Mouse (Mus musculus) ES-E14 (cell line): ENCODE measurements around the gene Pm20d2. TPM values are rescaled to one million over a fixed set of nuclear protein-coding genes. Genes with fewer than 3 reads are reported as not detected.

ENCODE experiments used
- DNase-seq: peaks from one replicate; pipeline ENCODE4 v3.0.0-alpha.2; 2013; ENCODE audit warnings: low read depth, low spot score
- H3K27ac ChIP-seq: 2 replicates; pipeline ENCODE4 v1.5.1; 2012; ENCODE audit warnings: low read depth, mild to moderate bottlenecking, low read length, moderate library complexity, mixed read lengths; ENCODE audit not compliant: poor library complexity, insufficient read depth, severe bottlenecking
- H3K36me3 ChIP-seq: 2 replicates; pipeline ENCODE4 v1.6.1; 2012; ENCODE audit warnings: mild to moderate bottlenecking, low read length, moderate library complexity, mixed read lengths; ENCODE audit not compliant: control insufficient read depth, poor library complexity, insufficient read depth, severe bottlenecking
- H3K4me1 ChIP-seq, 2 experiments: fragments of 150-350 bp in 1 of 2; sonication (generic) in 1 of 2; 2 replicates each; pipeline ENCODE4 v1.6.1; 2012; ENCODE audit warnings: low read length in 2 of 2, mild to moderate bottlenecking in 1 of 2, mixed read lengths in 1 of 2; ENCODE audit not compliant: control insufficient read depth in 2 of 2, insufficient read depth in 2 of 2, poor library complexity in 1 of 2
- H3K4me3 ChIP-seq, 2 experiments: fragments of 150-350 bp in 1 of 2; sonication (generic) in 1 of 2; 2 replicates each; pipeline ENCODE4 v1.5.1; 2012; ENCODE audit warnings: low read length in 2 of 2, low read depth in 1 of 2, mild to moderate bottlenecking in 1 of 2, mixed read lengths in 1 of 2; ENCODE audit not compliant: insufficient read depth in 1 of 2, poor library complexity in 1 of 2, severe bottlenecking in 1 of 2
- H3K9ac ChIP-seq: 2 replicates; pipeline ENCODE4 v1.6.1; 2012; ENCODE audit warnings: low read depth, mild to moderate bottlenecking, low read length, mixed read lengths; ENCODE audit not compliant: poor library complexity, insufficient read depth, severe bottlenecking
- H3K9me3 ChIP-seq: fragments of 150-350 bp; sonication (generic); 2 replicates; pipeline ENCODE4 v1.6.1; 2012; ENCODE audit warnings: low read depth, mild to moderate bottlenecking, low read length; ENCODE audit not compliant: control insufficient read depth, insufficient read depth
- CHD2 ChIP-seq: IDR thresholded peaks from 2 replicates; pipeline ENCODE4 v1.6.1; 2014; ENCODE audit warnings: mild to moderate bottlenecking, low read depth, low read length, inconsistent platforms
- HCFC1 ChIP-seq: IDR thresholded peaks from 2 replicates; pipeline ENCODE4 v1.6.1; 2012; ENCODE audit warnings: low read length, inconsistent platforms, borderline replicate concordance; ENCODE audit not compliant: insufficient read depth
- MAFK ChIP-seq: IDR thresholded peaks from 2 replicates; pipeline ENCODE4 v1.6.1; 2014; ENCODE audit warnings: mild to moderate bottlenecking, low read depth, low read length, inconsistent platforms; ENCODE audit not compliant: insufficient read depth
- ZC3H11A ChIP-seq: IDR thresholded peaks from 2 replicates; pipeline ENCODE4 v1.6.1; 2012; ENCODE audit warnings: low read depth, mild to moderate bottlenecking, inconsistent platforms, low read length, borderline replicate concordance
- ZNF384 ChIP-seq: IDR thresholded peaks from 2 replicates; pipeline ENCODE4 v1.6.1; 2012; ENCODE audit warnings: low read depth, low read length, inconsistent platforms
- in situ Hi-C, 2 experiments: fragments of 600-800 bp; cut with MboI; formaldehyde crosslinking; loops; one replicate each; pipeline ENCODE4 v1.15.1; 2025; ENCODE audit warnings: low sequenced_read_pairs in 2 of 2, inconsistent platforms in 1 of 2; ENCODE audit not compliant: unreplicated experiment in 2 of 2
- total RNA-seq: library from RNA; depleted of rRNA; stranded (reverse); fragments of 300-350 nt; gene quantifications from 2 replicates; pipeline ENCODE4 v1.2.3, GENCODE M21; 2012; rRNA removed

The Pm20d2 gene
- total RNA-seq, 1 experiment = 2.1 TPM

DNA sequence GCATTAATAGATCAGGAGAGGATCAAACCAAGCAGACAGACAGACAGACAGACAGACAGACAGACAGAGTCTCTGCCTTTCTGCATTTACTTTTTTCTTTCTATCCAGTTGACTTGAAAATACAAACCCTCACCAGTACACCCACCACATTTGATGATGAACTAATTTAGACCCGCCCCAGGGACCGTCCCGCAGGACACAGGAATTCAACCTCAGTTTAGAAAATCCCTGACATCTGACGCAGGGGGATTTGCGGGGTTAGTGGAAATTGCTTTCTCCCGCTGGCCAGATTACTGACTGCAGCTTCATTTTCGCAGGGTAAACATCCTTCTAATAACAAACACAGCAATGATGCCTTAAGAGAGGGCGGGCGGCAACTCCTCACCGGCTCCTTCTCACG, 57.3 kb downstream of the Pm20d2 start, which contains the start of gene Gabrr1:
Gene Gabrr1, plus strand, starts transcription at position 301 of the 400 bp plus-strand sequence.
- in situ Hi-C loops = loop anchor here (10.0 to 25.0 kb wide), 2 partner anchors 155 to 163 kb away; partner anchors contain the start of gene Pnrc1 (in 2 of the 2)

DNA sequence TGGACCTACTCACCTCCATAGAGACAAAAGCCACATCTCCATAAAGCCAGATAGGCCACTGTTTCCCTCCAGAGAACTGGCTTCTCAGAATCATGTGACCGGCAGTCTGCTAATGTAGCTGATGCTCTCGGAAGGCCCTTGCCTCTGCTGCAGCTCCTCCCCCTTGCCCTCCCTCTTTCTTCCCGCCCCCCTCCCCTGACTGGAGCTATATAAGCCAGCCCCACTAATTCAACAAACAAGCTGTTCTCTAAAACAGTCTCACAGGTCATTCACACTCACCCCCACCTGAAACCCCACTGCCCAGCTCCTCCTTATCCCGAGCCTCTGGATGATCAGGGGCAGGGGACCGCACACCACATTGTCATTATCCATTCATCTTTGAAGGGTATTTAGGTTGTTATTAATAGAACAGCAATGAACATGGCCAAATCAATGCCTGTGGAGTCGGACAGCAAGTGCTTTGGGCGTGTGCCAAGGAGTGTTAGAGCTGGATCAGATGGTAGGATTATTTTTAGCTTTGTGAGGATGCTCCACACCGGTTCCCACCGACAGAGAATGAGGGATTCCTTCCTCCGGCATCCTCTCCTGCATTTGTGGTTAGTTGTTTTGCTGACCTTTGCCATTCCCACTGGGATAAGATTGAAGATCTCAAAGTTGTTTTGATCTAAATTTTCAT, 64.0 kb downstream of the Pm20d2 start:
- Histone ChIP-seq H3K36me3 (no peaks in the 10 kb centered on the region), H3K9me3 (no peaks in the 10 kb centered on the region), H3K4me1 (no peaks in the 10 kb centered on the region), H3K27ac (no peak overlapping the region), H3K4me3 (no peak overlapping the region), H3K9ac (no peak overlapping the region)
- DNase-seq = no peak
- in situ Hi-C loops = loop anchor here in 1 of 2 experiments (25.0 kb wide), 1 partner anchor 162 kb away; the partner anchor contains the start of gene Pnrc1
- TF ChIP-seq ZNF384 (no peak), ZC3H11A (no peak), MAFK (no peak), HCFC1 (no peak), CHD2 (no peak)

More for the DNA sequence above, 57.3 kb downstream of the Pm20d2 start, which contains the start of gene Gabrr1:
- TF ChIP-seq ZC3H11A (no peak), CHD2 (no peak), HCFC1 (no peak), ZNF384 (no peak), MAFK (no peak)
- Histone ChIP-seq H3K36me3 (no peaks in the 10 kb centered on the region), H3K4me1 (no peaks in the 10 kb centered on the region), H3K27ac (peak within 1 kb of the TSS; percentile 40; the same call in 1 of the 2 replicates), H3K9me3 (no peaks in the 10 kb centered on the region), H3K4me3 (no peak within 1 kb of the TSS; a peak in 1 of 4 replicates), H3K9ac (no peak within 1 kb of the TSS)
- no peak for DNase-seq

DNA sequence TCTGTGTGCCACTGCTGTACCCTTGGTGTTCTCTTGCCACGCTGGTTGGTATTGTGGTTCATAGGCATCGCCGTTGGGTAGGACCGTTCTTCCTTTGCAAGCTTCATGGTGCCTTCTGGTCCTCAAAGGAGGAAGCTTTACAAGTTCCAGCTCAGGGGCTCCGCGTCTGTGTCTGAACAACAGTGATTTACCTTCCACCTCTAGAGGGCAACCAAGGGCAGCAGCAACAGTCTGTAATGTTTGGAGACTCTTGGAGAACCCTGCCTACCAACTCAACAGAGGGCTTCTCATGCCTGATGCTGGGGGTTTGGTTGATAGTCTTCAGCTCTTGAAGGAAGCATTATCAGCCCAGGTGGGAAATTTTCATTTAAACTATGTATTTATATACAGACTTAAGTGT, 65.0 kb downstream of the Pm20d2 start:
- H3K4me1 ChIP-seq = no peaks in the 10 kb centered on the region
- TF ChIP-seq ZC3H11A (0 out of 2 replicates have a peak, but pooled peaks have one; percentile 26), CHD2 (no peak)
- no peak overlapping the region for H3K4me3 ChIP-seq
- H3K9me3 ChIP-seq = no peaks in the 10 kb centered on the region
- DNase-seq = peak; percentile 41
- in situ Hi-C loops = loop anchor here in 1 of 2 experiments (25.0 kb wide), 1 partner anchor 537 kb away; no protein-coding TSS in a partner anchor
- H3K36me3 ChIP-seq = no peaks in the 10 kb centered on the region
- H3K27ac ChIP-seq = no peak overlapping the region
- H3K9ac ChIP-seq = no peak overlapping the region

Other genes starting within 250 kb of the Pm20d2 start
- 7.8 TPM in 2 replicates for gene Ankrd6, start 238.9 kb downstream of the Pm20d2 start, total RNA-seq
- 14.4 and 15.0 TPM in 2 replicates for gene Rragd, start 206.7 kb downstream of the Pm20d2 start, total RNA-seq
- 8.5 and 15.3 TPM in 2 replicates for gene Ube2j1, start 158.3 kb downstream of the Pm20d2 start, total RNA-seq
- gene Gabrr2, start 126.7 kb downstream of the Pm20d2 start, total RNA-seq = not detected in 2 replicates
- gene Gabrr1, start 57.2 kb downstream of the Pm20d2 start, total RNA-seq = 0.79 and 0.89 TPM in 2 replicates
- gene Srsf12, start 19.3 kb upstream of the Pm20d2 start, total RNA-seq = 1.6 and 2.9 TPM in 2 replicates
- gene Pnrc1, start 100.4 kb upstream of the Pm20d2 start, total RNA-seq = 25.8 and 26.7 TPM in 2 replicates
- 23.5 and 25.4 TPM in 2 replicates for gene Rngtt, start 120.6 kb upstream of the Pm20d2 start, total RNA-seq